Mouse (Mus musculus) ES-E14 (cell line): ENCODE measurements around the gene Cipc.

Experiments
- CHD2 ChIP-seq: IDR thresholded peaks from 2 replicates; pipeline ENCODE4 v1.6.1; 2014; ENCODE audit warnings: mild to moderate bottlenecking, low read depth, low read length, inconsistent platforms
- HCFC1 ChIP-seq: IDR thresholded peaks from 2 replicates; pipeline ENCODE4 v1.6.1; 2012; ENCODE audit warnings: low read length, inconsistent platforms, borderline replicate concordance; ENCODE audit not compliant: insufficient read depth
- ZC3H11A ChIP-seq: IDR thresholded peaks from 2 replicates; pipeline ENCODE4 v1.6.1; 2012; ENCODE audit warnings: low read depth, mild to moderate bottlenecking, inconsistent platforms, low read length, borderline replicate concordance
- ZNF384 ChIP-seq: IDR thresholded peaks from 2 replicates; pipeline ENCODE4 v1.6.1; 2012; ENCODE audit warnings: low read depth, low read length, inconsistent platforms

DNA sequence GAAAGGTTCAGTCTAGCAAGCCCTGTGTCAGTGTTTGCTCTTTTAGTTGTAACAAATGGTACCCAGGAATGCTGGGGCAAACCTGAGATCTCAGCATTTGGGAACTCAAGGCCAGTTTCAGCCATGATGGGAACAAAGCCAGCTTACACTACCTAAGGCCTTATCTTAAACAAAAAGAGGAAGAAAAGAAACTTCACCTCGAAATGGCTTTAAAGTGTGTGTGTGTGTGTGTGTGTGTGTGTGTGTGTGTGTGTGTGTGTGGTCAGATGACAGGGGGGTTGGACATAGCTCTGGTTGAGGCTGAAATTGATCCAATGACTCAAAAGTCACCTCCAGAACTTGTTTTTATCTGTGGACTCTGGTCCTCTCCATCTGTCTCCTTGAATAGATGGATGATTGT, 12.1 kb upstream of the Cipc start:
- TF ChIP-seq HCFC1, result no peak
- TF ChIP-seq ZNF384, result no peak
- TF ChIP-seq ZC3H11A, result no peak
- no peak for TF ChIP-seq CHD2
